Mouse (Mus musculus): ENCODE data around the gene Olfr1317. TPM values are rescaled to one million over a fixed set of nuclear protein-coding genes. Genes with fewer than 3 reads are reported as not detected.

The Olfr1317 gene
- total and polyA plus RNA-seq, 3 experiments = not detected

DNA sequence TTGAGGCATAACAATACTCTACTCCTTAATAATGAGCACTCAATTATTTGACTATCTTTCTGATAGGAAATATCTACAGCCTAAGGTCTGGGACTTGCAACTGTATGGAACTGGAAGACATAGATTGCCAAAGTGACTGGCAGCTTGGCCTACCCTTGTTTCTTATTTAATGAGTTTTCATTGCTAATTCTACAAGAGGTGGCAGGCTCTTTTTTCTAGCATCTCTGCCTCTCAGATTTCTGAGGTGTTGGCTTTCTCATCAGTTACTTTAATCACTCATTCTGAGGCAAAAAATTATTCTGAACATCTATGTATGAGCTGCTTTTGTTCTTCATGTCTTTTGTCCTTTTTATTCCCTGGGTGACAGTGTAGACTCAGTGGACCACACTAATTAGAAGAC, 13.8 kb downstream of the Olfr1317 start, which contains the start of gene Olfr1318:
Gene Olfr1318 (plus strand): TSS at position 301 of the 400 bp plus-strand sequence.
- Histone ChIP-seq H3K36me3 (replicated peaks in 1 of 2; ENCODE audit: control insufficient read depth in 1 of 2, insufficient read depth in 1 of 2, low read length in 1 of 2) (no peaks in the 10 kb centered on the region), H3K27ac (ENCODE audit: insufficient read depth, low read depth) (no peak within 1 kb of the TSS), H3K9me3 (replicated peaks; ENCODE audit: low read length) (no peaks in the 10 kb centered on the region), H3K27me3 (replicated peaks) (peaks cover 4% of the 10 kb centered on the region), H3K9ac (ENCODE audit: insufficient read depth, low read depth) (no peak within 1 kb of the TSS), H3K4me1 (ENCODE audit: control insufficient read depth in 1 of 2, insufficient read depth in 2 of 2) (no peaks in the 10 kb centered on the region), H3K4me2 (ENCODE audit: insufficient read depth, low read depth, poor library complexity, severe bottlenecking) (no peak within 1 kb of the TSS), H3K79me2 (replicated peaks; ENCODE audit: control insufficient read depth, extremely low read depth, insufficient read depth, poor library complexity, severe bottlenecking) (no peaks in the 10 kb centered on the region), H3K4me3 (replicated peaks in 1 of 3; ENCODE audit: low read depth in 2 of 3, low read length in 2 of 3, poor library complexity in 1 of 3) (no peak within 1 kb of the TSS)
- no peak for DNase-seq (ENCODE audit: extremely low read depth)
- dilution Hi-C loops (cut with MboI; ENCODE audit: extremely low pct_ligation_motif_present, extremely low pct_unique_long_range_greater_than_20kb, low sequenced_read_pairs) (no loop called here), in situ Hi-C loops (cut with MboI; ENCODE audit: low pct_ligation_motif_present, low pct_unique_long_range_greater_than_20kb, low sequenced_read_pairs) (no loop called here)
- no peak for TF ChIP-seq PAX5 (IDR thresholded peaks at IDR 0.05; ENCODE audit: low read length)

Other genes with a start within 250 kb of the Olfr1317 start
- not detected in 2 replicates for gene Olfr1306, start 224.1 kb upstream of the Olfr1317 start, total RNA-seq (2012; rRNA removed)
- not detected in 2 replicates for gene Olfr1306, start 224.1 kb upstream of the Olfr1317 start, total RNA-seq (2014; rRNA removed)
- gene Olfr1306, start 224.1 kb upstream of the Olfr1317 start, polyA plus RNA-seq (2012; ENCODE audit: insufficient read length, low read depth) = not detected in 2 replicates
- gene Olfr1307, start 190.9 kb upstream of the Olfr1317 start, total RNA-seq (2012; rRNA removed) = not detected in 2 replicates
- gene Olfr1307, start 190.9 kb upstream of the Olfr1317 start, total RNA-seq (2014; rRNA removed) = not detected in 2 replicates
- not detected in 2 replicates for gene Olfr1307, start 190.9 kb upstream of the Olfr1317 start, polyA plus RNA-seq (2012; ENCODE audit: insufficient read length, low read depth)
- gene Olfr1308, start 175.4 kb upstream of the Olfr1317 start, total RNA-seq (2012; rRNA removed) = not detected in 2 replicates
- not detected in 2 replicates for gene Olfr1308, start 175.4 kb upstream of the Olfr1317 start, total RNA-seq (2014; rRNA removed)
- gene Olfr1308, start 175.4 kb upstream of the Olfr1317 start, polyA plus RNA-seq (2012; ENCODE audit: insufficient read length, low read depth) = not detected in 2 replicates
- gene Olfr1309, start 150.0 kb upstream of the Olfr1317 start, total RNA-seq (2012; rRNA removed) = not detected in 2 replicates
- not detected in 2 replicates for gene Olfr1309, start 150.0 kb upstream of the Olfr1317 start, total RNA-seq (2014; rRNA removed)
- not detected in 2 replicates for gene Olfr1309, start 150.0 kb upstream of the Olfr1317 start, polyA plus RNA-seq (2012; ENCODE audit: insufficient read length, low read depth)
- gene Olfr1310, start 127.6 kb upstream of the Olfr1317 start, total RNA-seq (2012; rRNA removed) = not detected in 2 replicates
- gene Olfr1310, start 127.6 kb upstream of the Olfr1317 start, total RNA-seq (2014; rRNA removed) = not detected in 2 replicates
- gene Olfr1310, start 127.6 kb upstream of the Olfr1317 start, polyA plus RNA-seq (2012; ENCODE audit: insufficient read length, low read depth) = not detected in 2 replicates
- not detected in 2 replicates for gene Olfr1311, start 115.9 kb upstream of the Olfr1317 start, total RNA-seq (2012; rRNA removed)
- gene Olfr1311, start 115.9 kb upstream of the Olfr1317 start, total RNA-seq (2014; rRNA removed) = not detected in 2 replicates
- not detected in 2 replicates for gene Olfr1311, start 115.9 kb upstream of the Olfr1317 start, polyA plus RNA-seq (2012; ENCODE audit: insufficient read length, low read depth)
- gene Olfr1312, start 90.1 kb upstream of the Olfr1317 start, total RNA-seq (2012; rRNA removed) = not detected in 2 replicates
- gene Olfr1312, start 90.1 kb upstream of the Olfr1317 start, total RNA-seq (2014; rRNA removed) = not detected in 2 replicates
- gene Olfr1312, start 90.1 kb upstream of the Olfr1317 start, polyA plus RNA-seq (2012; ENCODE audit: insufficient read length, low read depth) = not detected in 2 replicates
- gene Olfr1313, start 62.5 kb upstream of the Olfr1317 start, total RNA-seq (2012; rRNA removed) = not detected in 2 replicates
- not detected in 2 replicates for gene Olfr1313, start 62.5 kb upstream of the Olfr1317 start, total RNA-seq (2014; rRNA removed)
- gene Olfr1313, start 62.5 kb upstream of the Olfr1317 start, polyA plus RNA-seq (2012; ENCODE audit: insufficient read length, low read depth) = not detected in 2 replicates
- not detected in 2 replicates for gene Olfr1314, start 43.5 kb upstream of the Olfr1317 start, total RNA-seq (2012; rRNA removed)
- gene Olfr1314, start 43.5 kb upstream of the Olfr1317 start, total RNA-seq (2014; rRNA removed) = not detected in 2 replicates
- not detected in 2 replicates for gene Olfr1314, start 43.5 kb upstream of the Olfr1317 start, polyA plus RNA-seq (2012; ENCODE audit: insufficient read length, low read depth)
- not detected in 2 replicates for gene Olfr1315-ps1, start 24.9 kb upstream of the Olfr1317 start, total RNA-seq (2012; rRNA removed)
- gene Olfr1315-ps1, start 24.9 kb upstream of the Olfr1317 start, total RNA-seq (2014; rRNA removed) = not detected in 2 replicates
- not detected in 2 replicates for gene Olfr1315-ps1, start 24.9 kb upstream of the Olfr1317 start, polyA plus RNA-seq (2012; ENCODE audit: insufficient read length, low read depth)
- not detected in 2 replicates for gene Olfr1316, start 5.4 kb upstream of the Olfr1317 start, total RNA-seq (2012; rRNA removed)
- not detected in 2 replicates for gene Olfr1316, start 5.4 kb upstream of the Olfr1317 start, total RNA-seq (2014; rRNA removed)
- gene Olfr1316, start 5.4 kb upstream of the Olfr1317 start, polyA plus RNA-seq (2012; ENCODE audit: insufficient read length, low read depth) = not detected in 2 replicates
- gene Olfr1318, start 13.9 kb downstream of the Olfr1317 start, total RNA-seq (2012; rRNA removed) = not detected in 2 replicates
- not detected in 2 replicates for gene Olfr1318, start 13.9 kb downstream of the Olfr1317 start, total RNA-seq (2014; rRNA removed)
- gene Olfr1318, start 13.9 kb downstream of the Olfr1317 start, polyA plus RNA-seq (2012; ENCODE audit: insufficient read length, low read depth) = not detected in 2 replicates
- gene Lpcat4, start 99.1 kb downstream of the Olfr1317 start, total RNA-seq (2012; rRNA removed) = 17.2 and 19.9 TPM in 2 replicates
- gene Lpcat4, start 99.1 kb downstream of the Olfr1317 start, total RNA-seq (2014; rRNA removed) = 10.7 and 12.3 TPM in 2 replicates
- 66.8 and 75.2 TPM in 2 replicates for gene Lpcat4, start 99.1 kb downstream of the Olfr1317 start, polyA plus RNA-seq (2012; ENCODE audit: insufficient read length, low read depth)
- gene Nutm1, start 119.0 kb downstream of the Olfr1317 start, total RNA-seq (2012; rRNA removed) = 0.04 TPM in 1 of 2 replicates, not detected in the other
- not detected in 2 replicates for gene Nutm1, start 119.0 kb downstream of the Olfr1317 start, total RNA-seq (2014; rRNA removed)
- gene Nutm1, start 119.0 kb downstream of the Olfr1317 start, polyA plus RNA-seq (2012; ENCODE audit: insufficient read length, low read depth) = 0.08 TPM in 1 of 2 replicates, not detected in the other
- gene Nop10, start 121.6 kb downstream of the Olfr1317 start, total RNA-seq (2012; rRNA removed) = 239 and 308 TPM in 2 replicates
- 448 and 507 TPM in 2 replicates for gene Nop10, start 121.6 kb downstream of the Olfr1317 start, total RNA-seq (2014; rRNA removed)
- 226 and 251 TPM in 2 replicates for gene Nop10, start 121.6 kb downstream of the Olfr1317 start, polyA plus RNA-seq (2012; ENCODE audit: insufficient read length, low read depth)
- gene Slc12a6, start 125.5 kb downstream of the Olfr1317 start, total RNA-seq (2012; rRNA removed) = 10.5 and 14.8 TPM in 2 replicates
- gene Slc12a6, start 125.5 kb downstream of the Olfr1317 start, total RNA-seq (2014; rRNA removed) = 7.8 and 8.2 TPM in 2 replicates
- 9.1 and 10.5 TPM in 2 replicates for gene Slc12a6, start 125.5 kb downstream of the Olfr1317 start, polyA plus RNA-seq (2012; ENCODE audit: insufficient read length, low read depth)
- not detected in 2 replicates for gene Gm21985, start 126.0 kb downstream of the Olfr1317 start, total RNA-seq (2012; rRNA removed)
- 0.51 TPM in 1 of 2 replicates, not detected in the other for gene Gm21985, start 126.0 kb downstream of the Olfr1317 start, total RNA-seq (2014; rRNA removed)
- not detected in 2 replicates for gene Gm21985, start 126.0 kb downstream of the Olfr1317 start, polyA plus RNA-seq (2012; ENCODE audit: insufficient read length, low read depth)
- gene Emc4, start 227.7 kb downstream of the Olfr1317 start, total RNA-seq (2012; rRNA removed) = 108 and 117 TPM in 2 replicates
- 81.3 and 86.8 TPM in 2 replicates for gene Emc4, start 227.7 kb downstream of the Olfr1317 start, total RNA-seq (2014; rRNA removed)
- gene Emc4, start 227.7 kb downstream of the Olfr1317 start, polyA plus RNA-seq (2012; ENCODE audit: insufficient read length, low read depth) = 125 and 135 TPM in 2 replicates
- 9.7 and 12.6 TPM in 2 replicates for gene Katnbl1, start 238.9 kb downstream of the Olfr1317 start, total RNA-seq (2012; rRNA removed)
- 39.8 and 47.1 TPM in 2 replicates for gene Katnbl1, start 238.9 kb downstream of the Olfr1317 start, total RNA-seq (2014; rRNA removed)
- 20.1 TPM in 2 replicates for gene Katnbl1, start 238.9 kb downstream of the Olfr1317 start, polyA plus RNA-seq (2012; ENCODE audit: insufficient read length, low read depth)

Measured in CH12.LX (cell line).